Mouse (Mus musculus): ENCODE results near the gene Slc8a2.

- TF ChIP-seq CTCF (IDR thresholded peaks at IDR 0.05; ENCODE audit: extremely low read depth, insufficient read length, insufficient replicate concordance, low read depth, low read length) (no peak), POLR2A (IDR thresholded peaks at IDR 0.05; ENCODE audit: low read depth, low read length) (no peak)
Measured at GRCm38 (mm10) chr7:16173146-16173545, 43.5 kb downstream of the Slc8a2 start.

All from small intestine, adult 2 months (tissue).